Mouse (Mus musculus) left cerebral cortex, adult 8-10 months (tissue): Measurements from ENCODE around the gene Set. TPM values are rescaled to one million over a fixed set of nuclear protein-coding genes. Genes with fewer than 3 reads are reported as not detected.

Source experiments
- DNase-seq, 2 experiments: peaks; one replicate each; pipeline ENCODE4 v3.0.0; 2022; ENCODE audit warnings: low spot score in 2 of 2
- total RNA-seq, 4 experiments: library from RNA; stranded (reverse); gene quantifications; 2 replicates each; pipeline ENCODE4 v1.2.4; 2022

The Set gene
- total RNA-seq, 4 experiments from 2014 or later = 190 to 221 (median 207) TPM

- DNase-seq = no peak
Measured at GRCm38 (mm10) chr2:30087310-30087709, 30.1 kb downstream of the Set start.

- DNase-seq = no peak
Measured at GRCm38 (mm10) chr2:30091521-30091920, 34.3 kb downstream of the Set start.

GRCm38 (mm10) chr2:30092280-30092918, 35.2 kb downstream of the Set start:
- DNase-seq = no peak

GRCm38 (mm10) chr2:30093471-30094207, 36.5 kb downstream of the Set start, which contains the start of gene Zdhhc12:
TSS of gene Zdhhc12 (minus strand) at chr2:30093648.
- DNase-seq = peak; percentile 80 to 94

- no peak for DNase-seq
Measured at GRCm38 (mm10) chr2:30094208-30094588, 37.0 kb downstream of the Set start.

- DNase-seq = no peak
Measured at GRCm38 (mm10) chr2:30095882-30096527, 38.8 kb downstream of the Set start.

- no peak for DNase-seq
Measured at GRCm38 (mm10) chr2:30100214-30100613, 43.0 kb downstream of the Set start.

- no peak for DNase-seq
Measured at GRCm38 (mm10) chr2:30106364-30106763, 49.2 kb downstream of the Set start.

GRCm38 (mm10) chr2:30107646-30108045, 50.5 kb downstream of the Set start:
- no peak for DNase-seq

GRCm38 (mm10) chr2:30108260-30108659, 51.1 kb downstream of the Set start:
- DNase-seq = no peak

- no peak for DNase-seq
Measured at GRCm38 (mm10) chr2:30111500-30111899, 54.3 kb downstream of the Set start.

- no peak for DNase-seq
Measured at GRCm38 (mm10) chr2:30112564-30112963, 55.4 kb downstream of the Set start.

GRCm38 (mm10) chr2:30119641-30120051, 62.5 kb downstream of the Set start:
- DNase-seq = peak in 1 of 2 experiments; percentile 87

- no peak for DNase-seq
Measured at GRCm38 (mm10) chr2:30120269-30120668, 63.1 kb downstream of the Set start.

Other genes with a start within 250 kb of the Set start
- gene Urm1, start 237.3 kb upstream of the Set start, total RNA-seq = 10 to 100 TPM; 52.1 to 65.1 (median 59.8) TPM
- gene Cercam, start 188.2 kb upstream of the Set start, total RNA-seq = 10 to 100 TPM in 3 of 4 experiments, 1 to 10 TPM in 1; 7.7 to 11.6 (median 11.0) TPM
- 100 to 1,000 TPM in 1 of 4 experiments, 10 to 100 TPM in 3; 85.4 to 106 (median 97.1) TPM for gene Odf2, start 168.2 kb upstream of the Set start, total RNA-seq
- gene Gle1, start 122.0 kb upstream of the Set start, total RNA-seq = 10 to 100 TPM; 45.2 to 52.4 (median 48.4) TPM
- gene Sptan1, start 91.8 kb upstream of the Set start, total RNA-seq = 100 to 1,000 TPM; 738 to 833 (median 788) TPM
- gene Wdr34, start 8.5 kb upstream of the Set start, total RNA-seq = 10 to 100 TPM; 38.7 to 43.4 (median 42.1) TPM
- gene Pkn3, start 20.3 kb downstream of the Set start, total RNA-seq = 1 to 10 TPM; 1.9 to 4.5 (median 2.3) TPM
- gene Zdhhc12, start 36.3 kb downstream of the Set start, total RNA-seq = 10 to 100 TPM in 1 of 4 experiments, 1 to 10 TPM in 3; 6.8 to 10.5 (median 8.9) TPM
- 100 to 1,000 TPM; 141 to 144 (median 142) TPM for gene Zer1, start 67.2 kb downstream of the Set start, total RNA-seq
- gene Tbc1d13, start 76.4 kb downstream of the Set start, total RNA-seq = 10 to 100 TPM; 46.3 to 59.3 (median 49.1) TPM
- gene Endog, start 114.1 kb downstream of the Set start, total RNA-seq = 10 to 100 TPM; 18.8 to 23.6 (median 22.9) TPM
- gene Spout1, start 121.1 kb downstream of the Set start, total RNA-seq = 10 to 100 TPM; 30.7 to 36.2 (median 31.6) TPM
- gene Kyat1, start 148.5 kb downstream of the Set start, total RNA-seq = 10 to 100 TPM; 15.3 to 16.8 (median 16.1) TPM
- gene Lrrc8a, start 180.3 kb downstream of the Set start, total RNA-seq = 10 to 100 TPM; 59.1 to 67.0 (median 61.5) TPM
- gene Gm28035, start 183.2 kb downstream of the Set start, total RNA-seq = 1 to 10 TPM; 3.8 to 8.8 (median 5.5) TPM
- gene Phyhd1, start 208.8 kb downstream of the Set start, total RNA-seq = 10 to 100 TPM; 16.6 to 22.2 (median 19.5) TPM
- not detected for gene Gm28038, start 223.7 kb downstream of the Set start, total RNA-seq
- gene Dolk, start 229.0 kb downstream of the Set start, total RNA-seq = 10 to 100 TPM; 23.3 to 27.7 (median 25.2) TPM
- gene Nup188, start 229.0 kb downstream of the Set start, total RNA-seq = 10 to 100 TPM; 16.7 to 23.0 (median 19.6) TPM